Mouse (Mus musculus) liver, postnatal 0 days (tissue): ENCODE data around the gene Gipr. TPM values are rescaled to one million over a fixed set of nuclear protein-coding genes. Genes with fewer than 3 reads are reported as not detected.
A peak's percentile ranks its signal among the peaks of the same experiment; 100 is the strongest.

ENCODE experiments used
- ATAC-seq: fragments of 200-750 bp; cut with Nextera tagmentation; 2 replicates; pipeline ENCODE4 v1.8.0; 2017; ENCODE audit warnings: mild to moderate bottlenecking, moderate library complexity
- DNase-seq: peaks from one replicate; pipeline ENCODE4 v3.0.0-alpha.2; 2016
- H3K27ac ChIP-seq: fragments of 300-500 bp; sonication (generic); 2 replicates; pipeline ENCODE4 v1.5.1; 2014; ENCODE audit warnings: antibody characterized with exemption, moderate library complexity, mild to moderate bottlenecking, low read depth
- H3K27me3 ChIP-seq: fragments of 300-500 bp; sonication (generic); 2 replicates; pipeline ENCODE4 v1.6.1; 2014; ENCODE audit warnings: low read length, control low read depth, mixed read lengths; ENCODE audit not compliant: insufficient read depth
- H3K36me3 ChIP-seq: fragments of 300-500 bp; sonication (generic); replicated peaks from 2 replicates; pipeline ENCODE4 v1.6.1; 2014; ENCODE audit warnings: mild to moderate bottlenecking, control low read depth, low read length, moderate library complexity, mixed read lengths; ENCODE audit not compliant: insufficient read depth
- H3K4me1 ChIP-seq: fragments of 300-500 bp; sonication (generic); 2 replicates; pipeline ENCODE4 v1.6.1; 2014; ENCODE audit warnings: antibody characterized with exemption, mild to moderate bottlenecking, control low read depth; ENCODE audit not compliant: insufficient read depth
- H3K4me2 ChIP-seq: fragments of 300-500 bp; sonication (generic); 2 replicates; pipeline ENCODE4 v1.6.1; 2014; ENCODE audit warnings: low read depth, mild to moderate bottlenecking, low read length, moderate library complexity, mixed read lengths
- H3K4me3 ChIP-seq: fragments of 300-500 bp; sonication (generic); 2 replicates; pipeline ENCODE4 v1.5.1; 2014; ENCODE audit warnings: low read depth, low read length
- H3K9ac ChIP-seq: fragments of 300-500 bp; sonication (generic); replicated peaks from 2 replicates; pipeline ENCODE4 v1.6.1; 2014; ENCODE audit warnings: mild to moderate bottlenecking, moderate library complexity
- H3K9me3 ChIP-seq: fragments of 300-500 bp; sonication (generic); 2 replicates; pipeline ENCODE4 v1.6.1; 2016; ENCODE audit warnings: mild to moderate bottlenecking, control low read depth, low read length, mixed read lengths
- CTCF ChIP-seq: sonication (generic); IDR thresholded peaks from 2 replicates; pipeline ENCODE4 v1.5.1; 2016; ENCODE audit warnings: antibody characterized with exemption, low read depth
- EP300 ChIP-seq: IDR thresholded peaks from 2 replicates; pipeline ENCODE4 v1.6.1; 2016; ENCODE audit warnings: antibody characterized with exemption, low read depth, mild to moderate bottlenecking
- WGBS: fragments of 180-500 bp; shearing (Covaris S2); extraction: QIAGEN DNeasy Blood & Tissue Kit; methylation state at CpG from one replicate; pipeline ENCODE4 v1.1.7; 2014; ENCODE audit not compliant: insufficient replicate concordance; 5-methylcytosine and 5-hydroxymethylcytosine counted together
- polyA plus RNA-seq: library from polyadenylated mRNA; unstranded; fragments of >200 nt; fragmentation: Nextera tagmentation; extraction: Ambion mirVana; gene quantifications from 2 replicates; pipeline ENCODE4 v1.2.1, GENCODE M21; 2015

Gene Gipr
- polyA plus RNA-seq, 1 experiment from 2014 or later, result 0.04 TPM

- Histone ChIP-seq H3K36me3 (peaks cover 18% of the 10 kb centered on the region), H3K4me1 (peaks cover 19% of the 10 kb centered on the region), H3K4me2 (peak within 1 kb of the TSS; percentile 96), H3K9ac (peak within 1 kb of the TSS; percentile 74), H3K4me3 (peak within 1 kb of the TSS; percentile 64), H3K27ac (peak within 1 kb of the TSS; percentile 78), H3K9me3 (no peaks in the 10 kb centered on the region), H3K27me3 (no peaks in the 10 kb centered on the region)
- TF ChIP-seq CTCF (no peak), EP300 (peak; percentile 35; the same call in 1 of the 2 replicates)
- peak; percentile 97 for DNase-seq
- WGBS, result under 1% methylated on average over 43 of the region's 43 CpGs
- peak; percentile 97 for ATAC-seq
These were observed 16.9 kb downstream of the Gipr start, which contains the start of gene Qpctl for GRCm38 (mm10) chr7:19148875-19149541. Gene Qpctl (minus strand): TSS chr7:19149291.

GRCm38 (mm10) chr7:19148180-19148874 lies 17.6 kb downstream of the Gipr start:
- Histone ChIP-seq H3K9me3 (no peaks in the 10 kb centered on the region), H3K4me3 (peak overlapping the region; percentile 64), H3K27ac (peak overlapping the region; percentile 78), H3K9ac (peak overlapping the region; percentile 61), H3K4me2 (peak overlapping the region; percentile 96), H3K27me3 (no peaks in the 10 kb centered on the region), H3K4me1 (peaks cover 19% of the 10 kb centered on the region), H3K36me3 (peaks cover 15% of the 10 kb centered on the region)
- no peak for TF ChIP-seq EP300
- no peak for TF ChIP-seq CTCF
- 8% methylated on average over 20 of the region's 20 CpGs for WGBS
- DNase-seq (no peak), ATAC-seq (no peak)

- peaks cover 19% of the 10 kb centered on the region for H3K4me1 ChIP-seq
- peaks cover 11% of the 10 kb centered on the region for H3K36me3 ChIP-seq
- no peak overlapping the region for H3K9ac ChIP-seq
- H3K27me3 ChIP-seq, result no peaks in the 10 kb centered on the region
- no peak overlapping the region for H3K4me2 ChIP-seq
- H3K4me3 ChIP-seq, result no peak overlapping the region
- ATAC-seq (no peak), DNase-seq (no peak)
- H3K9me3 ChIP-seq, result no peaks in the 10 kb centered on the region
- H3K27ac ChIP-seq, result no peak overlapping the region
- WGBS, result 40% methylated on average over 6 of the region's 6 CpGs
- no peak for TF ChIP-seq EP300
- TF ChIP-seq CTCF, result no peak
These were observed 18.4 kb downstream of the Gipr start for GRCm38 (mm10) chr7:19147497-19148045.

GRCm38 (mm10) chr7:19146793-19147192 lies 19.1 kb downstream of the Gipr start:
- no peak for ATAC-seq
- Histone ChIP-seq H3K36me3 (peaks cover 5% of the 10 kb centered on the region), H3K27ac (no peak overlapping the region), H3K4me3 (no peak overlapping the region), H3K27me3 (no peaks in the 10 kb centered on the region), H3K9me3 (no peaks in the 10 kb centered on the region), H3K4me1 (peaks cover 19% of the 10 kb centered on the region), H3K4me2 (no peak overlapping the region), H3K9ac (no peak overlapping the region)
- TF ChIP-seq EP300 (no peak), CTCF (no peak)
- DNase-seq, result no peak
- WGBS, result 89% methylated on average over 10 of the region's 10 CpGs

GRCm38 (mm10) chr7:19137380-19137779 lies 28.5 kb downstream of the Gipr start:
- Histone ChIP-seq H3K27ac (no peak overlapping the region), H3K4me2 (no peak overlapping the region), H3K9me3 (no peaks in the 10 kb centered on the region), H3K4me1 (no peaks in the 10 kb centered on the region), H3K9ac (no peak overlapping the region), H3K27me3 (no peaks in the 10 kb centered on the region), H3K36me3 (peaks cover 36% of the 10 kb centered on the region), H3K4me3 (no peak overlapping the region)
- TF ChIP-seq EP300 (no peak), CTCF (peak; percentile 51)
- DNase-seq (peak; percentile 67), ATAC-seq (no peak)
- WGBS, result 49% methylated on average over 5 of the region's 5 CpGs

- H3K36me3 ChIP-seq, result peaks cover 36% of the 10 kb centered on the region
- no peaks in the 10 kb centered on the region for H3K27me3 ChIP-seq
- ATAC-seq (no peak), DNase-seq (no peak)
- H3K9me3 ChIP-seq, result no peaks in the 10 kb centered on the region
- WGBS, result 83% methylated on average over 38 of the region's 38 CpGs
- no peak overlapping the region for H3K9ac ChIP-seq
- no peak overlapping the region for H3K27ac ChIP-seq
- no peak overlapping the region for H3K4me3 ChIP-seq
- no peak overlapping the region for H3K4me2 ChIP-seq
- TF ChIP-seq CTCF, result no peak
- no peak for TF ChIP-seq EP300
- H3K4me1 ChIP-seq, result peaks cover 3% of the 10 kb centered on the region
These were observed 29.1 kb downstream of the Gipr start for GRCm38 (mm10) chr7:19136673-19137334.
